Mouse (Mus musculus) layer of hippocampus, adult 11-12 months (tissue): ENCODE measurements around the gene Heatr9.

Experiments used
- DNase-seq: peaks from one replicate; pipeline ENCODE4 v3.0.0; 2022; ENCODE audit warnings: low spot score

Gene Heatr9

DNA sequence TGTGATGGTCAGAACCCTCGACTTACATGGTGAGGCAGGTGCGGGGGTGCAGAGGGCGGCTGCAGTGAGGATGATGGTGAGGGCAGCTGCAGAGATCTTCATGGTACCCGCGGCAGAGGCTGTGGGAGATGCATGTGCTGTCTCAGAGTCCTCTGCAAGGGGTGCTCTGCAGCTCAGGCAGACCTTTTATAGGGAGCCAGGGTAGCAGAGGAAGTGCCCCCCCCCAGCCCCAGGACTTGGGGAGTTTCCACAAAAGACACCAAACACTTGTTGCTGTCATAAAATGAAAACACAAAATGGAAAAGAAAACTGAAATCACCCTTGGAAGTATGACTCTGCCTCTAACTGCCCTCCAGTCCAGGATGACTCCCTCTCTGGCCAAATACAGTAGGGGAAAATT, 8.4 kb upstream of the Heatr9 start, which contains the start of gene Ccl5:
Gene Ccl5, minus strand, starts transcription at position 159 of the 400 bp plus-strand sequence.
- DNase-seq = no peak

DNA sequence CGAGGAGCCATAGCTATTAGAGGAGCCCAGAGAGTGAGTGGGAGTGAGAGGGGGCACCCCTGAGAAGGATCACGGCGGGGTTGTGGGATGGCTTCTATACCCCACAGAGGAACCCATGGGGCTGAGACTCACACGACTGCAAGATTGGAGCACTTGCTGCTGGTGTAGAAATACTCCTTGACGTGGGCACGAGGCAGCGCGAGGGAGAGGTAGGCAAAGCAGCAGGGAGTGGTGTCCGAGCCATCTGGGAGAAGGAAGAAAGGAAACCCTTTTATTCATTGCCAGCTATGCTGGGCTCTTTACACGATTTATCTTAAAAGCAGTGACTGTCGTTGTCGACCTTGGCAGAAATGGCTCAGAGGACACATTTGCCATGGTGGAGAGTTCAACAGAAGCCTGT, 7.0 kb upstream of the Heatr9 start:
- no peak for DNase-seq

DNA sequence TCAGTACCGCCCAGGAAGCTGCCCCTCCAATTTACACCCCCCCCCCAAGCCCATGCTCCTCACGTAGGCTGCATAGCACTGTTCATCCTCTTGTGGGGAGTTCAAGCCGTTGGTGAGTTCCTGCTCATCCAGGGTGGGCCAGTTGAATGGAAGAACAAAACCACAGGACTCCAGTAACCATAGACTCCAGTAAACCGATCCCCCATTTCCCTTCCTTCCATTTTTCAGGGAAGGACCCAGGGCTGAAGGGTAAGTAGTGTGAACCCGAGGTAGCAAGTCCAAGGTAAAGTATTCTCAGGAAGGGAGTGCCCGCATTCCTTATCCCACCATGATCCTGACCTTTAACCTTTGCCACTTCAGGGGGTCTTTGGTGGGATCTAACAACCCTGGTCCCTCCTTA, 3.6 kb downstream of the Heatr9 start:
- DNase-seq = no peak

- no peak for DNase-seq
These were observed 4.8 kb downstream of the Heatr9 start for GRCm38 (mm10) chr11:83517153-83517552.

DNA sequence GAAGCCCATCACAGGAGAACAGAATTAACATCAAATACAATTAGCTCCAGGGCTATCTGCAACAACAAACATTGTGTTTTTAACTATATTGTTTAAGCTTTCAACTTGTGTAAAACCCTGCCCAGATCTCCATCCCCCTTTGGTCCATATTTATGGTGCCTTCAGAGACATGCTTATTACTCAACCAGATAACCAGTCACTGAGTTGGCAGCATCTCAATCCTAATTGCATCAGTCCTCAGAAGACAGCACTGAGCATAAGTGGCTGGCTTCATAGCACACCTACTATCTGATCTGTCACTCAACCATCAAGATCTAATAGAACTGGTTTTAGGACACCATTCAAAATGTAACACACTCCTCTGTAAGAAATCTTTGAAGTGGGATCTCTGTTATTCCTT, 12.5 kb downstream of the Heatr9 start:
- no peak for DNase-seq

- no peak for DNase-seq
These were observed 17.7 kb downstream of the Heatr9 start for GRCm38 (mm10) chr11:83504308-83504707.

GRCm38 (mm10) chr11:83495571-83495970, 26.4 kb downstream of the Heatr9 start:
- DNase-seq = no peak

GRCm38 (mm10) chr11:83491488-83491887, 30.5 kb downstream of the Heatr9 start:
- no peak for DNase-seq

DNA sequence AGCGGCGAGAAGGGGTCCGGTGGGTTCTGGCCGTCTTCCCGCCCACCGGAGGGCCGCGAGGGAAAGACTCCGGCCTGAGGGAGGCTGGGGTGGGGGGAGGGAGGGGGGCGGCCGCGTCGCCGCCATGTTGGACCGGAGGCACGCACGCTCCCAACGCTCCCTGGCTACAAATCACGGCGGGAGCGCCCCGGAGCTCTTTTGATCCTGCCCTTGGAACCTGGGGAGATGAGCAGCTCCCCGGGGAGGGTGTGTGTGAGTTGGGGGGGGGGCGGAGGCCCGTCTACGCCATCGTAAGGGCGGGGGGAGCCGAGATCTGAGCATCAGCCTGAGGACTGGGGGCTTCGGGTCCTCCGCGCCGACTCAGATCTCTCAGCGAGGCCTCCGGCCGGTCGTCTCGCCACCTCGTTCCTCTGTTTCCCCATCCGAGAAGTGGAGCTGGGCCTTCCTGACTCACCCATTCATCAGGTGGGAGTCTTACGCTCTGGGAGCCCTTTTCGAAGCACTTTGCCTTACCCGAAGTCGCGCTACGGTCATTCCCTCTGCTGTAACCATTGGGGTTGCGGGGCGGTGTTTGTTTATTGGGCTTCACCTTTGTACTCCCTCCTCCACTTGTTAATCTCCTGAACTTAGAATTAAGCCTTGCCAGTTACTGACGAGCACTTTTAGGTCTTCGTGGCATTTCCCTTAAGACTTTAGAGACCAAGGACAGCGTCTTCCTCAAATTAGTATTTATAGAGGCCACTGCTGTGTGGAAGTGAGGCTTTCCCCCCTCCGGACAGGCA, 48.5 kb downstream of the Heatr9 start:
- no peak for DNase-seq

GRCm38 (mm10) chr11:83472324-83473234, 49.4 kb downstream of the Heatr9 start, which contains the start of gene Taf15:
Gene Taf15, plus strand, starts transcription at chr11:83473086.
- peak; percentile 98 for DNase-seq

- no peak for DNase-seq
These were observed 50.2 kb downstream of the Heatr9 start for GRCm38 (mm10) chr11:83471766-83472165.

DNA sequence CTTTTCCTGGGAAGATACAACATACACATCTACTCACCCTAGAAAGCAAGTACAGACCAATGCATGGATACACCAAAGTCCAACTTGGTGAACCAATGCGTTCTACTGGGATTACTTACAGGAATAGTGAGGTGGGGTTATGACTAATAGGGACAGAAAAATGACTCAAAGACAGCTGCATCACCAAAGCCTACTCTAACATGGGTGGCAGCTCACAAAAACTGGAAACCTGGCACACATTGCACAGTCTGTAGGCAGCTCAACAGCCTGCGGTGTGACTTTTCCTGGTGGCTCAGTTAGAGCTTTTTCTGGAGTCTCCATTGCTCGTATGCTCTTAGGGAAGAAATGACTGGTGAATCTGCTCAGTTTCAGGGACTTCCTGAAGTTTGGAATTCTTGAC, 53.2 kb downstream of the Heatr9 start:
- DNase-seq = no peak

- peak; percentile 44 for DNase-seq
These were observed 54.8 kb downstream of the Heatr9 start for GRCm38 (mm10) chr11:83467120-83467652.

GRCm38 (mm10) chr11:83465976-83466375, 56.0 kb downstream of the Heatr9 start:
- DNase-seq = no peak

GRCm38 (mm10) chr11:83462711-83463244, 59.2 kb downstream of the Heatr9 start, which contains the start of gene Mmp28:
Gene Mmp28, minus strand, starts transcription at chr11:83463071.
- DNase-seq = no peak
